Mouse (Mus musculus): ENCODE measurements around the gene Clec3b. TPM values are rescaled to one million over a fixed set of nuclear protein-coding genes. Genes with fewer than 3 reads are reported as not detected.

Gene Clec3b
- polyA plus RNA-seq, 1 experiment from 2014 or later, result not detected

DNA sequence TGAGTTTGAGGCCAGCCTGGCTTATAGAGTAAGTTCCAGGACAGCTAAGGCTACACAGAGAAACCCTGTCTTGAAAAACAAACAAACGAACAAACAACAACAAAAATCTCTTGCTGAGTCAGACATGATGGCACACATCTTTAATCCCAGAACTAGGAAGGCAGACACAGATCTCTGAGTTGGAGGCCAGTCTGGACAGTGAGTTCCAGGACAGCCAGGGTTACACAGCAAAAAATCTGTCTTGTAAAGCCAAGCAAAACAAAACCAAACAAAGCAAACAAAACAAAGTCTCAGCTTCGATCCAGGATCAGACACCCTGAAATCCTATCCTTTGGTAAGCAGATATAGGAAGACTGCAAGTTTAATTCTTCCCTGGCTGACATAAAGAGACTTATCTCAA is 11.0 kb downstream of the Clec3b start:
- Histone ChIP-seq H3K36me3 (ENCODE audit: control insufficient read depth, insufficient read depth, low read length) (no peaks in the 10 kb centered on the region), H3K9ac (ENCODE audit: low read depth, low read length) (no peak overlapping the region), H3K9me3 (ENCODE audit: control insufficient read depth, low read length) (no peaks in the 10 kb centered on the region), H3K4me3 (ENCODE audit: low read depth, low read length) (no peak overlapping the region), H3K27ac (ENCODE audit: low read depth, low read length) (no peak overlapping the region), H3K4me2 (replicated peaks; ENCODE audit: low read depth, low read length) (no peak overlapping the region), H3K27me3 (ENCODE audit: control insufficient read depth, insufficient read depth, low read length) (no peaks in the 10 kb centered on the region), H3K4me1 (replicated peaks; ENCODE audit: control insufficient read depth, insufficient read depth, low read length) (no peaks in the 10 kb centered on the region)
- ATAC-seq (ENCODE audit: low FRiP score) (no peak), DNase-seq (ENCODE audit: low spot score) (no peak)
- WGBS, result 75% methylated on average over 2 of the region's 2 CpGs

GRCm38 (mm10) chr9:123162985-123163694 is 12.4 kb downstream of the Clec3b start:
- Histone ChIP-seq H3K4me2 (replicated peaks; ENCODE audit: low read depth, low read length) (no peak overlapping the region), H3K4me3 (ENCODE audit: low read depth, low read length) (no peak overlapping the region), H3K36me3 (ENCODE audit: control insufficient read depth, insufficient read depth, low read length) (no peaks in the 10 kb centered on the region), H3K9me3 (ENCODE audit: control insufficient read depth, low read length) (no peaks in the 10 kb centered on the region), H3K27ac (ENCODE audit: low read depth, low read length) (no peak overlapping the region), H3K27me3 (ENCODE audit: control insufficient read depth, insufficient read depth, low read length) (no peaks in the 10 kb centered on the region), H3K4me1 (replicated peaks; ENCODE audit: control insufficient read depth, insufficient read depth, low read length) (no peaks in the 10 kb centered on the region), H3K9ac (ENCODE audit: low read depth, low read length) (no peak overlapping the region)
- DNase-seq (ENCODE audit: low spot score) (no peak), ATAC-seq (ENCODE audit: low FRiP score) (peak; percentile 25; the same call in 1 of the 2 replicates)
- 81% methylated on average over 4 of the region's 4 CpGs for WGBS

- DNase-seq (ENCODE audit: low spot score) (peak; percentile 13), ATAC-seq (ENCODE audit: low FRiP score) (no peak)
- no peaks in the 10 kb centered on the region for H3K9me3 ChIP-seq (ENCODE audit: control insufficient read depth, low read length)
- H3K4me2 ChIP-seq (replicated peaks; ENCODE audit: low read depth, low read length), result no peak overlapping the region
- H3K27ac ChIP-seq (ENCODE audit: low read depth, low read length), result no peak overlapping the region
- H3K4me1 ChIP-seq (replicated peaks; ENCODE audit: control insufficient read depth, insufficient read depth, low read length), result no peaks in the 10 kb centered on the region
- no peaks in the 10 kb centered on the region for H3K27me3 ChIP-seq (ENCODE audit: control insufficient read depth, insufficient read depth, low read length)
- no peak overlapping the region for H3K9ac ChIP-seq (ENCODE audit: low read depth, low read length)
- 83% methylated on average over 3 of the region's 3 CpGs for WGBS
- H3K4me3 ChIP-seq (ENCODE audit: low read depth, low read length), result no peak overlapping the region
- no peaks in the 10 kb centered on the region for H3K36me3 ChIP-seq (ENCODE audit: control insufficient read depth, insufficient read depth, low read length)
Observed at GRCm38 (mm10) chr9:123165781-123166443, 15.2 kb downstream of the Clec3b start.

DNA sequence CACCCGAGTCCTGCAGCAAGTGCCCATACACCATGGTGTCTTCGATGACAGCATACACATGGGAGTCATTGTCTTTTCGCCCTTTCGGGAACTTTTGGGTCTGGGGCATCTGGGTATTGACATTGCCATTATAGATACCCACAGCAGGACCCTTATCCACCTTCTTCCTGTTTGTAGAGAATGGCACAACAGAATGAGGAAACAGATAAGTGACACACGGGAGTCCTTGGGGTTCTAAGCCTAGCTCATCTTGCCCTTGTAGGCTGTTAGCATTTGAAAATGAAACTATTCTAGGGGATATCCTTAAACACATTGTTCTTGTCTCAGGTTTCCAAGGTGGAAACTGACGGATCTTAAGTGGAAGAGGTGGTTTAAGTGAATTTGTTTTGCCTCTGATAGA is 23.0 kb downstream of the Clec3b start:
- Histone ChIP-seq H3K27ac (ENCODE audit: low read depth, low read length) (no peak overlapping the region), H3K27me3 (ENCODE audit: control insufficient read depth, insufficient read depth, low read length) (no peaks in the 10 kb centered on the region), H3K9me3 (ENCODE audit: control insufficient read depth, low read length) (no peaks in the 10 kb centered on the region), H3K4me1 (replicated peaks; ENCODE audit: control insufficient read depth, insufficient read depth, low read length) (no peaks in the 10 kb centered on the region), H3K4me3 (ENCODE audit: low read depth, low read length) (no peak overlapping the region), H3K36me3 (ENCODE audit: control insufficient read depth, insufficient read depth, low read length) (no peaks in the 10 kb centered on the region), H3K9ac (ENCODE audit: low read depth, low read length) (no peak overlapping the region), H3K4me2 (replicated peaks; ENCODE audit: low read depth, low read length) (no peak overlapping the region)
- 88% methylated on average over 6 of the region's 6 CpGs for WGBS
- no peak for ATAC-seq (ENCODE audit: low FRiP score)
- DNase-seq (ENCODE audit: low spot score), result no peak

GRCm38 (mm10) chr9:123174356-123174755 is 23.6 kb downstream of the Clec3b start:
- Histone ChIP-seq H3K4me1 (replicated peaks; ENCODE audit: control insufficient read depth, insufficient read depth, low read length) (no peaks in the 10 kb centered on the region), H3K36me3 (ENCODE audit: control insufficient read depth, insufficient read depth, low read length) (no peaks in the 10 kb centered on the region)
- WGBS, result 52% methylated on average over 4 of the region's 4 CpGs

GRCm38 (mm10) chr9:123177380-123178048 is 26.8 kb downstream of the Clec3b start:
- Histone ChIP-seq H3K27me3 (ENCODE audit: control insufficient read depth, insufficient read depth, low read length) (no peaks in the 10 kb centered on the region), H3K9me3 (ENCODE audit: control insufficient read depth, low read length) (no peaks in the 10 kb centered on the region), H3K4me3 (ENCODE audit: low read depth, low read length) (no peak overlapping the region), H3K36me3 (ENCODE audit: control insufficient read depth, insufficient read depth, low read length) (no peaks in the 10 kb centered on the region), H3K27ac (ENCODE audit: low read depth, low read length) (no peak overlapping the region), H3K9ac (ENCODE audit: low read depth, low read length) (no peak overlapping the region), H3K4me1 (replicated peaks; ENCODE audit: control insufficient read depth, insufficient read depth, low read length) (no peaks in the 10 kb centered on the region), H3K4me2 (replicated peaks; ENCODE audit: low read depth, low read length) (no peak overlapping the region)
- ATAC-seq (ENCODE audit: low FRiP score) (no peak), DNase-seq (ENCODE audit: low spot score) (no peak)
- 86% methylated on average over 9 of the region's 9 CpGs for WGBS

More at GRCm38 (mm10) chr9:123174356-123174755, 23.6 kb downstream of the Clec3b start:
- no peak for DNase-seq (ENCODE audit: low spot score)
- no peaks in the 10 kb centered on the region for H3K9me3 ChIP-seq (ENCODE audit: control insufficient read depth, low read length)
- no peaks in the 10 kb centered on the region for H3K27me3 ChIP-seq (ENCODE audit: control insufficient read depth, insufficient read depth, low read length)
- no peak overlapping the region for H3K27ac ChIP-seq (ENCODE audit: low read depth, low read length)
- no peak overlapping the region for H3K9ac ChIP-seq (ENCODE audit: low read depth, low read length)
- H3K4me3 ChIP-seq (ENCODE audit: low read depth, low read length), result no peak overlapping the region
- no peak for ATAC-seq (ENCODE audit: low FRiP score)
- H3K4me2 ChIP-seq (replicated peaks; ENCODE audit: low read depth, low read length), result no peak overlapping the region

DNA sequence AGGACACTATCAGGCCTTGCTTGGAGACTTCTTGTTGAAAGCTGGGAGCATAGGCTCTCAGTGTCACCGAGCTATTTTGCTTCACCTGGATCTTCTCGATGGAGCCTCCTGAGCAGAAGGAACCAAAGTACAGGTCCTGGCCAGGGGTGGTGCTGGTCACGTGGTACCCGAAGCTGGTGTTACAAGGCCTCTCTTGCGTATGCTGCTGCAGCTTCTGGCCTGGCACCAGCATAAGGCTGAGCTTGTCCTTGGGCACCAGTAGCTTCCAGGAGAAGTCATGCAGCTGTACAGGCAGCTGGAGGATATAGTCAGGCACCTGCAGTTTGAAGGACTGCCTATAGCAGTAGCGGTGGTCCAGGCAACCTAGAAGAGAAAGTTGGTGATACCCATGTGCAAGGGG is 29.3 kb downstream of the Clec3b start:
- no peaks in the 10 kb centered on the region for H3K4me1 ChIP-seq (replicated peaks; ENCODE audit: control insufficient read depth, insufficient read depth, low read length)
- H3K36me3 ChIP-seq (ENCODE audit: control insufficient read depth, insufficient read depth, low read length), result no peaks in the 10 kb centered on the region
- DNase-seq (ENCODE audit: low spot score), result no peak
- WGBS, result 92% methylated on average over 6 of the region's 6 CpGs
- H3K4me3 ChIP-seq (ENCODE audit: low read depth, low read length), result no peak overlapping the region
- ATAC-seq (ENCODE audit: low FRiP score), result no peak
- H3K9me3 ChIP-seq (ENCODE audit: control insufficient read depth, low read length), result no peaks in the 10 kb centered on the region
- no peak overlapping the region for H3K4me2 ChIP-seq (replicated peaks; ENCODE audit: low read depth, low read length)
- no peak overlapping the region for H3K9ac ChIP-seq (ENCODE audit: low read depth, low read length)
- H3K27ac ChIP-seq (ENCODE audit: low read depth, low read length), result no peak overlapping the region
- no peaks in the 10 kb centered on the region for H3K27me3 ChIP-seq (ENCODE audit: control insufficient read depth, insufficient read depth, low read length)

DNA sequence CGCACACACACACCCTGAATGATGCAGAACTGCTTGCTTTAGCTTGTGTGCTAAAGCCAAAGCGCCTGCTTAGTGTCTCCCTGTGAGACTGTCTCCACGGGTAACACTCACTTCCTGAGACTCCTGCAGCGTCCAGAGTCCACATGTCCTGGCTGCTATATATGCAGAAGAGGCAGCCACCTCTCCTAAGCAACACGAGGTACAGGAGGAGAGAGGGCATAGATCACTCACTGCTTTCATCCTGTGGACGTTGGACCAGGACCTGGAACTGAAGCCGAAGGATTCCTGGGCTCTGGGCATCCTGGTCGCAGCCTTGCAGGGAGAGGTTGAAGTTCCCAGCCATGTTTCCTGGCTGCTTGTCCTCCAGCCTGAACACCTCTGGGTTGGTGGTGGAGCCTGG is 32.5 kb downstream of the Clec3b start:
- 81% methylated on average over 8 of the region's 8 CpGs for WGBS
- H3K4me1 ChIP-seq (replicated peaks; ENCODE audit: control insufficient read depth, insufficient read depth, low read length), result no peaks in the 10 kb centered on the region
- ATAC-seq (ENCODE audit: low FRiP score) (no peak), DNase-seq (ENCODE audit: low spot score) (no peak)
- H3K9ac ChIP-seq (ENCODE audit: low read depth, low read length), result no peak overlapping the region
- H3K9me3 ChIP-seq (ENCODE audit: control insufficient read depth, low read length), result no peaks in the 10 kb centered on the region
- no peaks in the 10 kb centered on the region for H3K36me3 ChIP-seq (ENCODE audit: control insufficient read depth, insufficient read depth, low read length)
- no peak overlapping the region for H3K4me3 ChIP-seq (ENCODE audit: low read depth, low read length)
- H3K27me3 ChIP-seq (ENCODE audit: control insufficient read depth, insufficient read depth, low read length), result no peaks in the 10 kb centered on the region
- no peak overlapping the region for H3K4me2 ChIP-seq (replicated peaks; ENCODE audit: low read depth, low read length)
- no peak overlapping the region for H3K27ac ChIP-seq (ENCODE audit: low read depth, low read length)
